Mouse (Mus musculus): ENCODE measurements at regions not wholly inside any gene's neighbourhood (a gene's known extent, or its start where the extent isn't known, plus 50 kb on each side); places are given as distances from the start of the nearest gene placed in this dataset.
A peak's percentile ranks its signal among the peaks of the same experiment; 100 is the strongest.

GRCm38 (mm10) chr8:78124248-78124647 is 88.8 kb upstream of the Ttc29 start:
- TF ChIP-seq CTCF (IDR thresholded peaks at IDR 0.05 in 2 of 3, conservative IDR thresholded peaks at IDR 0.05 in 1 of 3; ENCODE audit: control insufficient read depth in 1 of 3, insufficient read depth in 1 of 3, low read depth in 2 of 3, low read length in 3 of 3, poor library complexity in 1 of 3, severe bottlenecking in 1 of 3): peak; percentile 43 to 73 (median 68)
- no peak for TF ChIP-seq BHLHE40 (IDR thresholded peaks at IDR 0.05; ENCODE audit: borderline replicate concordance, low read depth, low read length)
- no peak for TF ChIP-seq GATA1 (IDR thresholded peaks at IDR 0.05; ENCODE audit: low read depth, low read length)
- TF ChIP-seq MAX (IDR thresholded peaks at IDR 0.05; ENCODE audit: low read length): no peak
- TF ChIP-seq POLR2A (IDR thresholded peaks at IDR 0.05; ENCODE audit: control insufficient read depth in 1 of 2, insufficient read depth in 1 of 2, low read depth in 1 of 2, low read length in 2 of 2, poor library complexity in 1 of 2): no peak
- TF ChIP-seq ETS1 (IDR thresholded peaks at IDR 0.05; ENCODE audit: low read depth, low read length): no peak
- no peak for TF ChIP-seq CHD1 (IDR thresholded peaks at IDR 0.05; ENCODE audit: low read depth, low read length)
- TF ChIP-seq RCOR1 (IDR thresholded peaks at IDR 0.05; ENCODE audit: low read depth, low read length): no peak
- no peak for TF ChIP-seq UBTF (IDR thresholded peaks at IDR 0.05; ENCODE audit: borderline replicate concordance, insufficient read depth, low read depth, low read length)
- no peak for TF ChIP-seq USF1 (IDR thresholded peaks at IDR 0.05; ENCODE audit: low read depth, low read length)
- TF ChIP-seq MEF2A (IDR thresholded peaks at IDR 0.05; ENCODE audit: extremely low read depth, insufficient replicate concordance, low read depth, low read length, poor library complexity, severe bottlenecking): no peak
